Mouse (Mus musculus) intestine, embryonic 14.5 days (tissue): ENCODE measurements around the gene Tmem232. TPM values are rescaled to one million over a fixed set of nuclear protein-coding genes. Genes with fewer than 3 reads are reported as not detected.
A peak's percentile ranks its signal among the peaks of the same experiment; 100 is the strongest.
"Not testable (repeated sequence)": the region's sequence is repeated elsewhere in the genome, so short reads cannot be mapped to it uniquely, and the experiment has no call there.

Experiments
- ATAC-seq: fragments of 200-750 bp; cut with Nextera tagmentation; replicated peaks from 2 replicates; pipeline ENCODE4 v1.8.0; 2017; ENCODE audit warnings: low read depth, moderate number of reproducible peaks, moderate TSS enrichment, moderate library complexity; ENCODE audit not compliant: low FRiP score, low TSS enrichment
- DNase-seq: peaks from one replicate; pipeline ENCODE4 v3.0.0-alpha.2; 2018; ENCODE audit warnings: low spot score
- H3K27ac ChIP-seq: fragments of 300-500 bp; sonication (generic); 2 replicates; pipeline ENCODE4 v1.5.1; 2014; ENCODE audit warnings: low read depth, mild to moderate bottlenecking, control low read depth
- H3K27me3 ChIP-seq: fragments of 300-500 bp; sonication (generic); replicated peaks from 2 replicates; pipeline ENCODE4 v1.6.1; 2014; ENCODE audit warnings: low read length, control low read depth; ENCODE audit not compliant: control insufficient read depth, insufficient read depth
- H3K36me3 ChIP-seq: fragments of 300-500 bp; sonication (generic); 2 replicates; pipeline ENCODE4 v1.6.1; 2014; ENCODE audit warnings: low read length, control low read depth; ENCODE audit not compliant: control insufficient read depth, insufficient read depth
- H3K4me1 ChIP-seq: fragments of 300-500 bp; sonication (generic); replicated peaks from 2 replicates; pipeline ENCODE4 v1.6.1; 2014; ENCODE audit warnings: low read length, control low read depth, mixed read lengths; ENCODE audit not compliant: control insufficient read depth, insufficient read depth
- H3K4me2 ChIP-seq: fragments of 300-500 bp; sonication (generic); 2 replicates; pipeline ENCODE4 v1.6.1; 2014; ENCODE audit warnings: low read length
- H3K4me3 ChIP-seq: fragments of 300-500 bp; sonication (generic); 2 replicates; pipeline ENCODE4 v1.5.1; 2014; ENCODE audit warnings: low read depth, low read length, control low read depth, mixed read lengths
- H3K9ac ChIP-seq: fragments of 300-500 bp; sonication (generic); 2 replicates; pipeline ENCODE4 v1.6.1; 2014; ENCODE audit warnings: mild to moderate bottlenecking, low read length
- H3K9me3 ChIP-seq: fragments of 300-500 bp; sonication (generic); 2 replicates; pipeline ENCODE4 v1.6.1; 2016; ENCODE audit warnings: low read length, control low read depth; ENCODE audit not compliant: control insufficient read depth
- WGBS: fragments of 180-500 bp; shearing (Covaris S2); extraction: QIAGEN DNeasy Blood & Tissue Kit; methylation state at CpG from one replicate; pipeline ENCODE4 v1.1.7; 2014; 5-methylcytosine and 5-hydroxymethylcytosine counted together
- polyA plus RNA-seq: library from polyadenylated mRNA; unstranded; fragments of >200 nt; fragmentation: Nextera tagmentation; extraction: Ambion mirVana; gene quantifications from 2 replicates; pipeline ENCODE4 v1.2.1, GENCODE M21; 2014

Tmem232 gene
- polyA plus RNA-seq, 1 experiment from 2014 or later: not detected

DNA sequence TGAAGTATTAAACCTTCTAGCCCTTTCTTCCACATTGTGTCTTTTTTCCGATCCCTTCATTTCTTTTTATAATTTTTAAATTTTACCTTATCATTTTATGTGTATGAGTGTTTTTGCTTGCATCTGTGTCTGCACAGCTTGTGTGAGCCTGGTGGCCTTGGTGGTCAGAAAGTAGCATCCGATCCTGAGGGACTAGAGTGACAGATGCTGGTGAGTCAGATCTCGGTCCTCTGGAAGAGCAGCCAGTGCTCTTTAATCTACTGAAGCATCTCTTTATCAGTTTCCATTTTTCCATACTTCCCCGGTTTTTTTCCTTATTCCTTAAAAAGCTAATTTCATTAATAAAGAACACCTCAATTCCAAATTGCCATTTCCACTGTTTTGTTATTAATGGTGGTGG is 9.8 kb upstream of the Tmem232 start:
- ATAC-seq: no peak
- no peak overlapping the region for H3K4me2 ChIP-seq

DNA sequence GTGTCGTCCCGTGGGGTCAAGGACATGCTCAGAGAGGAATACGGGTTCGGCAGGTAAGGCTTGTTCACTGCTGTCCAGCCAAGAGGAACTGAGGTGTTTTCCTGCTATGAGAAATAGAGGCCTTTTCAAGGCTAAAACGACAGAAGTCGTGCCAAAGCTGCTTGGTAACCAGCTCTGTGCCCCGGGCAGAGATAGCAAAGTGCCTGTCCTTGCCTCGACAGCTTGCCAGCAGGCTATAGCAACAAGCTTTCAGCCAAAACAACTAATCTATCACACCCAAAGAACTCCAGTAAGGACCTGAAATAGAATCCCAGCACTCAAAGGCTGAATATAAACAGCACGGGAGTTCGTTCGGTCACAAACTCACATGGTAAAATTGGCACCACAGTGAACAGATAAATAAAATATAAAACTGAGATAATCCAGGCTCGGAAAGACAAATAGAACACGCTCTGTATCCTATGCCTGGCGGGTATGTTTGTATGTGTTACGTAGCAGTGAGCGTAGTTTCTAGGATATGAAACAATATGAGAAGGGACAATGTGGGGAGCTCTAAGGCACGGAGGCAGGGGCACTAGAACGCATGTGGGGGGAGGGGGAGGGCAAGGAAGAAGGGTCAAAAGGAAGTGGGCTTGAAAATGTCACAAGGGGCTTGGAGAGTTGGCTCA is 8.2 kb upstream of the Tmem232 start:
- no peak overlapping the region for H3K4me3 ChIP-seq
- H3K4me2 ChIP-seq: no peak overlapping the region
- H3K27ac ChIP-seq: peak overlapping the region; percentile 54; the same call in 1 of the 2 replicates
- 37% methylated on average over 18 of the region's 18 CpGs for WGBS
- 0 out of 2 replicates have a peak, but pooled peaks have one; percentile 50 for ATAC-seq
- H3K36me3 ChIP-seq: no peaks in the 10 kb centered on the region
- no peak overlapping the region for H3K9ac ChIP-seq
- H3K4me1 ChIP-seq: peaks cover 3% of the 10 kb centered on the region; the same call in 1 of the 2 replicates
- no peak for DNase-seq
- H3K27me3 ChIP-seq: no peaks in the 10 kb centered on the region
- H3K9me3 ChIP-seq: no peaks in the 10 kb centered on the region

More for the DNA sequence above, 9.8 kb upstream of the Tmem232 start:
- peaks cover 3% of the 10 kb centered on the region; the same call in 1 of the 2 replicates for H3K4me1 ChIP-seq
- H3K4me3 ChIP-seq: no peak overlapping the region
- no peak for DNase-seq
- no peaks in the 10 kb centered on the region for H3K27me3 ChIP-seq
- H3K36me3 ChIP-seq: no peaks in the 10 kb centered on the region
- 91% methylated on average over 4 of the region's 4 CpGs for WGBS
- no peak overlapping the region for H3K9ac ChIP-seq
- no peak overlapping the region for H3K27ac ChIP-seq
- no peaks in the 10 kb centered on the region for H3K9me3 ChIP-seq

GRCm38 (mm10) chr17:65546221-65546620 is 5.6 kb upstream of the Tmem232 start:
- H3K9me3 ChIP-seq, DNase-seq, H3K4me1 ChIP-seq, H3K27ac ChIP-seq, H3K4me3 ChIP-seq, H3K4me2 ChIP-seq, H3K27me3 ChIP-seq, H3K9ac ChIP-seq, H3K36me3 ChIP-seq, ATAC-seq: not testable (repeated sequence)
- WGBS: 83% methylated on average over 4 of the region's 4 CpGs

DNA sequence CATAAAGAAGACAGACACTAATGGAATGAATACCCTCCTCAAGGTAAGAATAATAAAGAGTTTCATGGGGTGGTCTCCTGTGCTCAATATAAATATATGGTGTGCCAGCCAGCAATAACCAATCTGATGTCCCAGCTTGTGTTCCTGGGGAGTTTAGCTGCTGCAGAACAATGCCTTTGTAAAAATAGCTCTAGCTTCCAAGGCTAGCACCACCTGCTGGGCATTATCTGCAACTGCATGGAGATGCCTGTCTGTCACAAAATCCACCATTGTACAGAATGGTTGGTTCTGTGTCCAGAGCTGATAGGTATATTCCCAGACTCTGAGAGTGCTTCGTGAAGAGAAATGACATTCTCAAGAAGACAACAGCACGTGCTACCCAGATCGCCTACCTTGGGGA is 4.4 kb downstream of the Tmem232 start:
- ATAC-seq (no peak; the same call in 1 of the 2 replicates), DNase-seq (peak; percentile 58)
- no peak overlapping the region for H3K4me2 ChIP-seq
- WGBS: 29% methylated on average over 3 of the region's 3 CpGs
- no peaks in the 10 kb centered on the region for H3K9me3 ChIP-seq
- H3K36me3 ChIP-seq: no peaks in the 10 kb centered on the region
- no peak overlapping the region for H3K9ac ChIP-seq
- H3K4me1 ChIP-seq: no peaks in the 10 kb centered on the region
- H3K27me3 ChIP-seq: no peaks in the 10 kb centered on the region
- no peak overlapping the region for H3K27ac ChIP-seq
- H3K4me3 ChIP-seq: no peak overlapping the region

DNA sequence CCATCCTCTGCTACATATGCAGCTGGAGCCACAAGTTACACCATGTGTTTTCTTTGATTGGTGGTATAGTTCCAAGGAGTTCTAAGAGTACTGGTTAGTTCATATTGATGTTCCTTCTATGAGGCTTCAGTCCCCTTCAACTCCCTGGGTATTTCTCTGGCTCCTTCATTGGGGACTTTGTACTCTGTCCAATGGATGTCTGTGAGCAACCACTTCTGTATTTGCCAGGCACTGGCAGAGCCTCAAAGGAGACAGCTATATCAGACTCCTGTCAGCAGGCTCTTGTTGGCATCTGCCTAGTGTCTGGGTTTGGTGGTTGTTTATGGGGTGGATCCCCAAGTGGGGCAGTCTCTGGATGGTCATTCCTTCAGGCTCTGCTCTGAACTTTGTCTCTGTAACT is 8.2 kb downstream of the Tmem232 start:
- not testable (repeated sequence) for ATAC-seq, DNase-seq, H3K9me3 ChIP-seq, H3K4me1 ChIP-seq, H3K36me3 ChIP-seq, H3K27ac ChIP-seq, H3K4me2 ChIP-seq, H3K4me3 ChIP-seq, H3K27me3 ChIP-seq, H3K9ac ChIP-seq

DNA sequence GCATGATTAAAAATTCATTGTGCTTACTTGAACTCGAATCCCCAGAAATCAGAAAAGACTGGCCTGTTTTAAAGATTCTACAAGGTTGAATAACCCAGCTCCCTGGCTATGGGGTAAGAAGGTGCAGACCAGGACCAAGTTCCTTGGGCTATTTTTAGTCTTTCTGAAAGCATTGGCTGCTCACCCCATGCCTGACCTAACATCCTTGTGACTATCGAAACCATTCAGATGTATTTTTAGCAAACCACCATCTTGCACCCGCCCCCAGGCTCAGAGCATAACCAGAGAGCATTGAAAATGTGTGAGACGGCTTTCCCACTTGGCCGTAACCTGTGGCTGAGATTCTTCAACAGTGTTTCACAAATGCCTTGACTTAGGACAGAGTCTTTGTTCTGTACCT is 13.1 kb downstream of the Tmem232 start:
- no peaks in the 10 kb centered on the region for H3K4me1 ChIP-seq
- 75% methylated on average over 5 of the region's 5 CpGs for WGBS

GRCm38 (mm10) chr17:65513517-65513916 is 27.1 kb downstream of the Tmem232 start:
- Histone ChIP-seq H3K36me3 (no peaks in the 10 kb centered on the region), H3K27ac (no peak overlapping the region), H3K4me3 (no peak overlapping the region), H3K27me3 (no peaks in the 10 kb centered on the region), H3K4me1 (no peaks in the 10 kb centered on the region), H3K9me3 (no peaks in the 10 kb centered on the region), H3K4me2 (no peak overlapping the region), H3K9ac (no peak overlapping the region)
- 97% methylated on average over 3 of the region's 3 CpGs for WGBS
- DNase-seq: no peak
- ATAC-seq: no peak

More for the DNA sequence above, 13.1 kb downstream of the Tmem232 start:
- no peaks in the 10 kb centered on the region for H3K9me3 ChIP-seq
- no peak overlapping the region for H3K27ac ChIP-seq
- DNase-seq (no peak), ATAC-seq (no peak)
- H3K27me3 ChIP-seq: no peaks in the 10 kb centered on the region
- H3K36me3 ChIP-seq: no peaks in the 10 kb centered on the region
- no peak overlapping the region for H3K4me3 ChIP-seq
- no peak overlapping the region for H3K4me2 ChIP-seq
- no peak overlapping the region for H3K9ac ChIP-seq

GRCm38 (mm10) chr17:65484654-65485053 is 55.9 kb downstream of the Tmem232 start:
- WGBS: 29% methylated on average over 10 of the region's 10 CpGs
- Histone ChIP-seq H3K4me2 (no peak overlapping the region), H3K27ac (no peak overlapping the region), H3K4me1 (no peaks in the 10 kb centered on the region), H3K9me3 (no peaks in the 10 kb centered on the region), H3K9ac (no peak overlapping the region), H3K27me3 (no peaks in the 10 kb centered on the region), H3K36me3 (no peaks in the 10 kb centered on the region), H3K4me3 (no peak overlapping the region)
- no peak for DNase-seq
- no peak; the same call in 1 of the 2 replicates for ATAC-seq

DNA sequence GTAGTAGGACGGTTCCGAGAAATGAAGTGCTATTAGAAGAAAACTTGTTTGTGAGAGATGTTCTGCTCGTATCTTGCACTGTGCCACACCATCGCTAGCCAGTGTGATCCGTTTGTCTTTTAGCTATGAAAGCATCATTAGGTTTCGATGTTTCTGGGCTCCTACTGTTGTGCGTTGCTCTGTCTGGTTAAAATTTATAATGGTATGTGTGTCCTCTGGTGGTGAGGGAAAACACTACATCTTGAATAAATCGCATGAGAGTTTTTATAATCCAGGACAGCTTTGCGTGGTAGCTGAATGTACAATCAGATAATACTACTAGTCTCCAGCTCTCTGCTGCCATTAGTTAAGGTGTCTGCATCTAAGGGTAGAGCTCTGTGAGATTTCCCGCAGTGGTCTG is 63.8 kb downstream of the Tmem232 start:
- H3K9ac ChIP-seq: no peak overlapping the region
- no peaks in the 10 kb centered on the region for H3K36me3 ChIP-seq
- 89% methylated on average over 10 of the region's 10 CpGs for WGBS
- DNase-seq (no peak), ATAC-seq (no peak)
- no peak overlapping the region for H3K4me2 ChIP-seq
- no peak overlapping the region for H3K4me3 ChIP-seq
- H3K27me3 ChIP-seq: no peaks in the 10 kb centered on the region
- no peak overlapping the region for H3K27ac ChIP-seq
- H3K9me3 ChIP-seq: no peaks in the 10 kb centered on the region
- H3K4me1 ChIP-seq: no peaks in the 10 kb centered on the region
